Mouse (Mus musculus) gastrocnemius, postnatal 4 days (tissue): ENCODE results near the gene Coa7. TPM values are rescaled to one million over a fixed set of nuclear protein-coding genes. Genes with fewer than 3 reads are reported as not detected.
"Not testable (repeated sequence)": the region's sequence is repeated elsewhere in the genome, so short reads cannot be mapped to it uniquely, and the experiment has no call there.

ENCODE experiments used
- DNase-seq, 2 experiments: peaks; one replicate each; pipeline ENCODE4 v3.0.0; 2021 to 2022; ENCODE audit warnings: low spot score in 2 of 2, mixed read lengths in 2 of 2
- total RNA-seq, 2 experiments: library from RNA; stranded (reverse); gene quantifications; 2 replicates each; pipeline ENCODE4 v1.2.3; 2021

The Coa7 gene
- total RNA-seq, 2 experiments from 2014 or later: 23.1 to 31.3 TPM

- DNase-seq: no peak
Measured at GRCm38 (mm10) chr4:108338811-108339210, 10.9 kb downstream of the Coa7 start.

- DNase-seq: peak in 1 of 2 experiments; percentile 60
Measured at GRCm38 (mm10) chr4:108339277-108339690, 11.3 kb downstream of the Coa7 start.

GRCm38 (mm10) chr4:108344631-108345083 lies 16.7 kb downstream of the Coa7 start:
- no peak for DNase-seq

GRCm38 (mm10) chr4:108345826-108346225 lies 17.9 kb downstream of the Coa7 start:
- no peak for DNase-seq

GRCm38 (mm10) chr4:108347111-108347510 lies 19.2 kb downstream of the Coa7 start:
- no peak for DNase-seq

- no peak for DNase-seq
Measured at GRCm38 (mm10) chr4:108348256-108348875, 20.4 kb downstream of the Coa7 start.

- no peak for DNase-seq
Measured at GRCm38 (mm10) chr4:108349064-108349463, 21.1 kb downstream of the Coa7 start.

- DNase-seq: no peak
Measured at GRCm38 (mm10) chr4:108349836-108350547, 22.1 kb downstream of the Coa7 start.

- DNase-seq: peak in 1 of 2 experiments; percentile 35
Measured at GRCm38 (mm10) chr4:108350819-108351218, 22.9 kb downstream of the Coa7 start.

GRCm38 (mm10) chr4:108353591-108353990 lies 25.7 kb downstream of the Coa7 start:
- DNase-seq: not testable (repeated sequence)

- no peak for DNase-seq
Measured at GRCm38 (mm10) chr4:108357458-108357857, 29.5 kb downstream of the Coa7 start.

GRCm38 (mm10) chr4:108358498-108358897 lies 30.6 kb downstream of the Coa7 start:
- no peak for DNase-seq

- DNase-seq: peak in 1 of 2 experiments; percentile 60
Measured at GRCm38 (mm10) chr4:108360136-108361055, 32.5 kb downstream of the Coa7 start.

GRCm38 (mm10) chr4:108362321-108363261 lies 34.7 kb downstream of the Coa7 start:
- no peak for DNase-seq

GRCm38 (mm10) chr4:108363355-108364110 lies 35.6 kb downstream of the Coa7 start:
- DNase-seq: no peak

- no peak for DNase-seq
Measured at GRCm38 (mm10) chr4:108364111-108364476, 36.2 kb downstream of the Coa7 start.

- DNase-seq: no peak
Measured at GRCm38 (mm10) chr4:108369254-108369653, 41.3 kb downstream of the Coa7 start.

- DNase-seq: no peak
Measured at GRCm38 (mm10) chr4:108370409-108370808, 42.5 kb downstream of the Coa7 start.

GRCm38 (mm10) chr4:108371421-108371820 lies 43.5 kb downstream of the Coa7 start:
- DNase-seq: no peak

- DNase-seq: no peak
Measured at GRCm38 (mm10) chr4:108372166-108372565, 44.2 kb downstream of the Coa7 start.
